17 mouse cellular contexts compared by ENCODE assay signal in genomic region chr12:8076010-8076540, GRCm38 (mm10).
"Had no signal": no experiment of that assay in that cellular context is flagged by ENCODE, and none has a peak within 500 bp of the region (broad histone marks: within the 10 kb centered on the region; RNA-seq: fewer than 3 reads in every experiment).

No protein-coding gene starts in this region.

- H3K27ac ChIP-seq: kidney, postnatal 0 days; left cerebral cortex, adult 2 months; liver, embryonic 13.5 days; stomach, postnatal 0 days had no signal

- H3K4me1 ChIP-seq: liver, embryonic 13.5 days had no signal

- H3K9ac ChIP-seq: liver, embryonic 13.5 days had no signal

- H3K27me3 ChIP-seq: liver, embryonic 13.5 days had no signal

- H3K9me3 ChIP-seq: liver, embryonic 13.5 days had no signal

- H3K4me2 ChIP-seq: liver, embryonic 13.5 days; midbrain, embryonic 11.5 days had no signal

- DNase-seq: kidney, postnatal 36 days; layer of hippocampus, postnatal 36 days; liver, embryonic 13.5 days; lung, adult 2 months; lung, postnatal 14 days; lung, postnatal 4 days; midbrain, embryonic 14.5 days; right cerebral cortex, adult 18-20 months; right cerebral cortex, postnatal 14 days; right cerebral cortex, postnatal 4 days; thymus, adult 2 months; thymus, postnatal 14 days; thymus, postnatal 4 days had no signal

- H3K36me3 ChIP-seq: liver, embryonic 13.5 days had no signal

- H3K4me3 ChIP-seq: left cerebral cortex, adult 2 months; liver, embryonic 13.5 days had no signal
